Mouse (Mus musculus): Measurements from ENCODE around the gene Gng7. TPM values are rescaled to one million over a fixed set of nuclear protein-coding genes. Genes with fewer than 3 reads are reported as not detected.
"Not testable (repeated sequence)": the region's sequence is repeated elsewhere in the genome, so short reads cannot be mapped to it uniquely, and the experiment has no call there.

The Gng7 gene
- 11.2 and 14.0 TPM in 2 replicates for polyA plus RNA-seq (2016; fragmentation: Nextera tagmentation; extraction: Ambion mirVana)

GRCm38 (mm10) chr10:81014393-81015384 lies at the start of gene Gng7:
TSS of gene Gng7 (minus strand) at chr10:81014945.
- Histone ChIP-seq H3K9me3 (no peaks in the 10 kb centered on the region), H3K27ac (no peak within 1 kb of the TSS), H3K4me1 (0 out of 2 replicates have a peak, but pooled peaks cover 5% of the 10 kb centered on the region), H3K4me2 (replicated peaks) (peak within 1 kb of the TSS; percentile 62), H3K27me3 (replicated peaks) (no peaks in the 10 kb centered on the region), H3K4me3 (peak within 1 kb of the TSS; percentile 33), H3K9ac (peak within 1 kb of the TSS; percentile 55; the same call in 1 of the 2 replicates), H3K36me3 (no peaks in the 10 kb centered on the region)
- ATAC-seq (ENCODE audit: low FRiP score, low read depth), result peak; percentile 93
- WGBS, result 11% methylated on average over 31 of the region's 31 CpGs

DNA sequence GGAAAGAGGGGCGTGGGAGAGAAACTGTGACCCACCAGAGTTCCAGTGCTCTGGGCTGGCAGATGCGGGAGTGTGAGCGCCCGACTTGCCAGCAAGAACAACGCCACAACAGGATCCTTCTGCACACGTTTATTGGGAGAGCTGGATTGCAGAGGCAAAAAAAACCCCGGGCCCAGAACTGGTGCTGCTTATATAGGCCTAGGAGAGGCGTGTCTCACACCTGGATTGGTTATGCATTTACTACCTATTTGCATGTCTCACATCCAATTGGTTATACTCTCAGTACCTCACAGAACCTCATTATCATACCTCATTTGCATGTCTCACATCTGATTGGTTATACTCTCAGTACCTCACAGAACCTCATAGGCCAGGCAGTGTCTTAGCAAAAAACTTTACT lies 49.8 kb upstream of the Gng7 start:
- not testable (repeated sequence) for H3K4me1 ChIP-seq; H3K36me3 ChIP-seq; H3K9ac ChIP-seq; ATAC-seq (ENCODE audit: low FRiP score, low read depth); H3K9me3 ChIP-seq; H3K27ac ChIP-seq; H3K4me3 ChIP-seq; H3K4me2 ChIP-seq (replicated peaks); H3K27me3 ChIP-seq (replicated peaks)
- whole genome bisulfite sequencing, result 91% methylated on average over 8 of the region's 8 CpGs

GRCm38 (mm10) chr10:81062710-81063109 lies 48.0 kb upstream of the Gng7 start:
- peaks cover 18% of the 10 kb centered on the region for H3K4me1 ChIP-seq
- H3K4me3 ChIP-seq, result no peak overlapping the region
- no peak overlapping the region for H3K4me2 ChIP-seq (replicated peaks)
- no peaks in the 10 kb centered on the region for H3K9me3 ChIP-seq
- WGBS, result 64% methylated on average over 4 of the region's 4 CpGs
- H3K27ac ChIP-seq, result no peak overlapping the region
- ATAC-seq (ENCODE audit: low FRiP score, low read depth), result no peak
- no peak overlapping the region for H3K9ac ChIP-seq
- no peaks in the 10 kb centered on the region for H3K27me3 ChIP-seq (replicated peaks)
- peaks cover 6% of the 10 kb centered on the region; the same call in 1 of the 2 replicates for H3K36me3 ChIP-seq

DNA sequence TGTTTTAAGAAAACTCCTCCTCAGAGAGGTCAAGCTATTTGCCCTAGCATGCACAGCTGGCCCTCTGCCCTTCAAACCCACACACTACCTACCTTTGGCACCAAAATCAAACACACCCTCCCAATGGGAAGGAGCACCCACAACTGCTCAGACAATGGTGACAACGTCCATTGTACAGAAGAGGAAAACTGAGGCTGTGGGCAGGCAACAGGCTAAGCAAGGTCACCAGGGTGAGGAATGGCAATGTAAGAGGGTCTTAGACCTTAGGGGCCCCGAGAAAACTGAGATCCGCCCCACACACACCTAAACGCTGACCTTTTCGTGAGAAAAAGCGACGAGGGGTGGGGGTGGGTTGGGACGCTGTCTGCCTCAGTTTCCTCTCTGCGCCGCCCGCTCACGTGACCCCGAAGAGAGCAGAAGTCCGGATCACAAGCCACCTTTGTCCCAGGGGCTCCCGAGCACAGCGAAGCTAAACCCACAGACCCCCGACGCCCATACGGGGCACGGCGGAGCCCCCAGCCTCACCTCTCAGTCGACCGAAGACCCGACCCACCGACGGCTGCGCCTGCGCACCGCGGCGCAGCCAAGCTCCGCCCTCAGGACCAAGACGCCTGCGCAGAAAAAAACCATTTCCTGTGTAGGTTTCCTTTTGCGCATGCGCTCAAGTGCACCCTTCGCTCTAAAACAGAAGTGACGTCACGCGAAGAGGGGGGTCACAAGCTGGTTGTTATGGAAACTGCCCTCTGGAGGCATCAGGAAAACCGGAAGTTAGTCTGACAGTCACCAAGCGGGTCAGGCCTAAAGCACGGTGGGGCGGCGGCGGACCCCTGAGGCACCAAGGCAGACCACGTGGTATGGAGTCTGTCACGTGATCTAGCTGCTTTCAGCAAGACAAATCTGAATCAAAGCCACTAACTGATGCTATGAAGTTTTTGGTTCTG lies 45.1 kb upstream of the Gng7 start, which contains the start of gene Sgta:
TSS of gene Sgta (minus strand) at position 579 of the 941 bp plus-strand sequence.
- ATAC-seq (ENCODE audit: low FRiP score, low read depth), result peak; percentile 91
- Histone ChIP-seq H3K9ac (peak within 1 kb of the TSS; percentile 78), H3K36me3 (peaks cover 16% of the 10 kb centered on the region), H3K4me3 (peak within 1 kb of the TSS; percentile 79), H3K27ac (no peak within 1 kb of the TSS), H3K27me3 (replicated peaks) (no peaks in the 10 kb centered on the region), H3K4me2 (replicated peaks) (peak within 1 kb of the TSS; percentile 80), H3K9me3 (no peaks in the 10 kb centered on the region), H3K4me1 (peaks cover 39% of the 10 kb centered on the region)
- WGBS, result under 1% methylated on average over 48 of the region's 48 CpGs

DNA sequence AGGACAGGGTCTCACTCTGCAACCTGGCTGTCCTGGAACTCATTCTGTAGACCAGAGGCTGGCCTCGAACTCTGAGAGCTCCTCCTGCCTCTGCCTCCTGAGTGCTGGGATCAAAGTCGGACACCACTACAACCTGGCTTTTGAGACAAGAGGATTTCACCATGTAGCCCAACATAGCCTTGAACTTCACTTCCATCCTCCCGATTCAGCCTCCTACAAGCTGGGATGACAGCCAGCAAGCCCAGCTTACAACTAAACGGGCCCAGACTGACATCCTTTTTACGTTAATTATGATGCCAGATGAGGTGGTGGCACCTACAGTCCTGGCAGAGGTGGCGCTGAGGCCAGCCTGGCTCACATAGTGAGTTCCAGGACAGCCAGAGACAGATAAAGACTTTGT lies 44.2 kb upstream of the Gng7 start:
- ATAC-seq (ENCODE audit: low FRiP score, low read depth), result no peak
- peaks cover 22% of the 10 kb centered on the region for H3K36me3 ChIP-seq
- H3K27me3 ChIP-seq (replicated peaks), result no peaks in the 10 kb centered on the region
- H3K4me1 ChIP-seq, result peaks cover 39% of the 10 kb centered on the region
- no peaks in the 10 kb centered on the region for H3K9me3 ChIP-seq
- H3K9ac ChIP-seq, result 0 out of 2 replicates have a peak overlapping the region, but pooled peaks have one; percentile 78
- WGBS, result 91% methylated on average over 6 of the region's 6 CpGs
- H3K27ac ChIP-seq, result no peak overlapping the region
- peak overlapping the region; percentile 80 for H3K4me2 ChIP-seq (replicated peaks)
- no peak overlapping the region for H3K4me3 ChIP-seq

- H3K9ac ChIP-seq, result 0 out of 2 replicates have a peak overlapping the region, but pooled peaks have one; percentile 38
- H3K4me2 ChIP-seq (replicated peaks), result no peak overlapping the region
- no peaks in the 10 kb centered on the region for H3K9me3 ChIP-seq
- ATAC-seq (ENCODE audit: low FRiP score, low read depth), result no peak
- H3K27ac ChIP-seq, result no peak overlapping the region
- no peaks in the 10 kb centered on the region for H3K27me3 ChIP-seq (replicated peaks)
- H3K36me3 ChIP-seq, result peaks cover 24% of the 10 kb centered on the region
- H3K4me1 ChIP-seq, result peaks cover 39% of the 10 kb centered on the region
- no peak overlapping the region for H3K4me3 ChIP-seq
- 95% methylated on average over 23 of the region's 23 CpGs for WGBS
These were observed 42.8 kb upstream of the Gng7 start for GRCm38 (mm10) chr10:81057406-81058130.

- not testable (repeated sequence) for H3K4me3 ChIP-seq; ATAC-seq (ENCODE audit: low FRiP score, low read depth); H3K9me3 ChIP-seq; H3K27me3 ChIP-seq (replicated peaks); H3K4me2 ChIP-seq (replicated peaks); H3K27ac ChIP-seq
- Histone ChIP-seq H3K36me3 (peaks cover 41% of the 10 kb centered on the region), H3K9ac (0 out of 2 replicates have a peak overlapping the region, but pooled peaks have one; percentile 17), H3K4me1 (peaks cover 39% of the 10 kb centered on the region)
- WGBS, result 84% methylated on average over 11 of the region's 11 CpGs
These were observed 41.1 kb upstream of the Gng7 start for GRCm38 (mm10) chr10:81055802-81056340.

DNA sequence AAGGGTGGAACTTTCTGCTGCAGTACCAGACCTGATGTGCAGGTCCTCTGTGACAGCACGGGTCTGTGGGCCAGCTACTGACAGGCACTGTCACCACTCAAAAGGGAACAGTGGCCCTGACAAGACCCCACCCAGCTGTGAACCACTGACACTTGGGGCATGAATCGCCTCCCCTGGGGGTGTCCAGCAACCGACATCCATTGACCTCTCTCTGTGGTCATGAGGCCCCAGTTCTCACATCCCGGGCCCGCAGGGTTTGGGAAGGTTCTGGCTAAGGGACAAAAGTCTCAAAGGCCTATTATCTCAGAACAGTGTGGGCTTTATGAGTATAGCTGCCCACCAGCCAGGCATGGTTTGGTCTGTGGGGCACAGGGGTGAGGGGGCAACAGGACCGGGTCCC lies 40.4 kb upstream of the Gng7 start:
- no peak overlapping the region for H3K9ac ChIP-seq
- H3K36me3 ChIP-seq, result peaks cover 48% of the 10 kb centered on the region
- WGBS, result 81% methylated on average over 6 of the region's 6 CpGs

DNA sequence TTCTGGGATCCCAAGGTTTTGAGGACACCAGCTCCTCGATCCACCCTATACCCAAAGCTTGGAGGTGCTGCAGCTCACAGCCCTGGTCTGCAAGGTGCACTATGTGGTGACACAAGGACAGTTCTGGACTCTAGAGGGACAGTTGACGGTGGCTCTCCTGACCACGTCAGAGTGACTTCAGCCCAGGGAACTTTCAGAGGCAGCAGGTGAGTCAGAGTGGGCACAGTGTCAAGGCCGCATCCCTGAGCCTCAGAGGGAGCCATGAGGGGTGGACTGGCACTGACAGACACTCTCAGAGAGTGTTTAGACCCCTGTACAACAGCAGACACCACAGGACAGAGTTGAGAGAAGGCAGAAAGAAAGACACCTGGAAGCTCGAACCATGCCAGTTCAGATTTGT lies 37.8 kb upstream of the Gng7 start:
- WGBS, result 93% methylated on average over 5 of the region's 5 CpGs
- Histone ChIP-seq H3K9ac (no peak overlapping the region), H3K27ac (no peak overlapping the region), H3K4me1 (peaks cover 20% of the 10 kb centered on the region), H3K4me2 (replicated peaks) (no peak overlapping the region), H3K36me3 (peaks cover 66% of the 10 kb centered on the region), H3K27me3 (replicated peaks) (no peaks in the 10 kb centered on the region), H3K9me3 (no peaks in the 10 kb centered on the region), H3K4me3 (no peak overlapping the region)
- ATAC-seq (ENCODE audit: low FRiP score, low read depth), result no peak

More for the DNA sequence above, 40.4 kb upstream of the Gng7 start:
- ATAC-seq (ENCODE audit: low FRiP score, low read depth), result no peak
- Histone ChIP-seq H3K9me3 (no peaks in the 10 kb centered on the region), H3K4me1 (peaks cover 39% of the 10 kb centered on the region), H3K27me3 (replicated peaks) (no peaks in the 10 kb centered on the region), H3K27ac (no peak overlapping the region), H3K4me3 (no peak overlapping the region), H3K4me2 (replicated peaks) (no peak overlapping the region)

DNA sequence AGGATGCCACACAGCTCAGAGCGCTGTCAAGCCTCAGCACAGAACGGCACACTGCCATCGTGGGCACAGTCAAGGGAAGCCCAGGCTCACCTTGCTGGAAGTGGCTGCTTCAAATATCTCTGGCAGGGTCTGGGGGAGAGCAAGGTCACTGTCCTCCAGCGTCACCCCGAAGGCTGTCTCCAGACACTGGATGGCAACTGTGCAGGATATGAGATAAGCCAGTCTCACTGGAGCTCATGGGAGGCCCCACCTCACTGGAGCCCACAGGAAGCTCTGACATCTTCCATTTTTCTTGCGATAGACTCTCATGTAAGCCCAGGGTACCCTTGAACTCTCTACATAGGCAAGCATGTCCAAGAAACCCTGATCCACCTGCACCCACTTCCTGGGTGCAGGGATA lies 36.4 kb upstream of the Gng7 start:
- no peak for ATAC-seq (ENCODE audit: low FRiP score, low read depth)
- H3K27me3 ChIP-seq (replicated peaks), result no peaks in the 10 kb centered on the region
- no peaks in the 10 kb centered on the region for H3K9me3 ChIP-seq
- H3K9ac ChIP-seq, result no peak overlapping the region
- H3K4me1 ChIP-seq, result peaks cover 6% of the 10 kb centered on the region; the same call in 1 of the 2 replicates
- no peak overlapping the region for H3K27ac ChIP-seq
- 97% methylated on average over 6 of the region's 6 CpGs for WGBS
- peaks cover 76% of the 10 kb centered on the region for H3K36me3 ChIP-seq
- no peak overlapping the region for H3K4me2 ChIP-seq (replicated peaks)
- no peak overlapping the region for H3K4me3 ChIP-seq

- Histone ChIP-seq H3K4me3 (no peak overlapping the region), H3K27ac (no peak overlapping the region), H3K36me3 (peaks cover 81% of the 10 kb centered on the region), H3K9ac (no peak overlapping the region), H3K4me1 (peaks cover 5% of the 10 kb centered on the region; the same call in 1 of the 2 replicates), H3K27me3 (replicated peaks) (no peaks in the 10 kb centered on the region), H3K9me3 (no peaks in the 10 kb centered on the region), H3K4me2 (replicated peaks) (no peak overlapping the region)
- 91% methylated on average over 4 of the region's 4 CpGs for WGBS
- no peak for ATAC-seq (ENCODE audit: low FRiP score, low read depth)
These were observed 35.9 kb upstream of the Gng7 start for GRCm38 (mm10) chr10:81050645-81051044.
